Mouse (Mus musculus): ENCODE measurements around the gene Dnajb14.
A peak's percentile ranks its signal among the peaks of the same experiment; 100 is the strongest.
"Not testable (repeated sequence)": the region's sequence is repeated elsewhere in the genome, so short reads cannot be mapped to it uniquely, and the experiment has no call there.

The Dnajb14 gene

DNA sequence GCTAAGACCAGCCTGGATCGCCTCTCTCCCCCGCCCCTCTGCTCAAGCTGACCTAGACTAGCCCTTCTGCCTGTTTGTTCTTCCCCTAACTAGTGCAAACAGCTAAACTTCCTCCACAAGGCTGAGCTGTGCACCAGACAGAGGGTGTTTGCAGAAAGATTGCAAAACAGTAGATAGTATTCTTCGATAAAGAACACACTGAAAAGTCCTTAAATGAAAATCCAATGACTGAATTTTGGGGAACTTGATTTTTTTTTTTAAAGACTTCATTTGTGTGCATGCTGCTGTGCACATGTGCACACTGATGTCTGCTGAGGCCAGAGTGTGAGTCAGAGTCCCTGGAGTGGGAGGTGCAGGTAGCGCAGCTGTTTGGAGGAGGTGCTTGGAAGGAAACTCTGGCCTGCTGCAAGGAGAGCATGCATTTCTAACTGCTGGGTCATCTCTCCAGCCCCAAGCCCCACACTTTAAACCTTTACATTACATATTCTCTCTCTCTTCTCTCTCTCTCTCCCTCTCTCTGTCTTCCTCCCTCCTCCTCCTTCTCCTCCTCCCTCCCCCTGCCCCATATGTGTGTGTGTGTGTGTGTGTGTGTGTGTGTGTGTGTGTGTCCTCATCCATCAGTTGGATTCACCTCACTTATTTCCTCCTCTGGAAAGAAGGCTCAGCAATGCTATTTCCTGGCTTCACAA is 84.9 kb downstream of the Dnajb14 start:
- peak in 1 of 2 experiments; percentile 74 for DNase-seq (ENCODE audit: low spot score in 2 of 2)

DNA sequence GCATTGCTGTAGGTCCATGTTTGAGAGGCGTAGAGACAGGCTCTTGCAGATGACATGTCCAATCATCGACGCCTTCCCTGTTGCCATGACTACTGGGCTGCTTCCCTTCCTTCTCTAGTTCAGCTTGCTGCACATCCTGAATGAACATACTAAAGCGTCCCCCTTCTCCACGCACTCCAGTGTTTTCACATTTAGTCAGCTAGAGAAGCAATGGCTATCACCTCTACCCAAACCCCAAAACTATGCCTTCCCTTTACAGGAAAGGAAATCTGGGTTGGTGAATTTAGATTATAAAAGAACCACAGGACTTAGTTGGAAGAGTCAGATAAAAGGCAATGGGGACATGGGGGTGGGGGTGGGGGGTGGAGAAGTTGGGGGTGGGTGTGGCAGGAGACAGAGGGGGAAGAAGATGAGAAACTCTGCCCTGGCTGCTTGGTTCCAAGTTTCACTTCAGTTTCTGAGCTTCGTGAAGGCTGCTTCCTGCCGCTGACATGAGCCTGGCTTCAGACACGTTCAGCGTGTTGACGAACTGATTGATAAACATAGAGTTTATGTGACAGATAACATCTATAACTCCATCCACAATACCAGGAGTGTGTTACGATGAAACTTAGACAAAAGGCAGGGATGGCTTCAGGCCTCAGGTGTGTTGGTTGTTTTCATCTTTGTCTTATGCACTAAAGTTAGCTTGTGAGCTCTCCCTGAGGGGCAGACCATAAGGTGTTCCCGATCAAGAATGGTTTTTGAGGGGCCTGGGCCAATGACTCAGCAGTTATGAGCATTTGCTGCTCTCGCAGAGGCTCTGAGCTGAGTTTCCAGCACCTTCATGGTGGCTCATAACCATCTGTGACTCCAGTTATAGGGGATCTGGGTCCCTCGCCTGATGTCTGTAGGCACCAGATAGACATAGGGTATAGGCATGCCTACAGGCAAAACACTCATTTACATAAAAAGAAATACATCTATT is 85.7 kb downstream of the Dnajb14 start:
- no peak for DNase-seq (ENCODE audit: low spot score in 2 of 2)

DNA sequence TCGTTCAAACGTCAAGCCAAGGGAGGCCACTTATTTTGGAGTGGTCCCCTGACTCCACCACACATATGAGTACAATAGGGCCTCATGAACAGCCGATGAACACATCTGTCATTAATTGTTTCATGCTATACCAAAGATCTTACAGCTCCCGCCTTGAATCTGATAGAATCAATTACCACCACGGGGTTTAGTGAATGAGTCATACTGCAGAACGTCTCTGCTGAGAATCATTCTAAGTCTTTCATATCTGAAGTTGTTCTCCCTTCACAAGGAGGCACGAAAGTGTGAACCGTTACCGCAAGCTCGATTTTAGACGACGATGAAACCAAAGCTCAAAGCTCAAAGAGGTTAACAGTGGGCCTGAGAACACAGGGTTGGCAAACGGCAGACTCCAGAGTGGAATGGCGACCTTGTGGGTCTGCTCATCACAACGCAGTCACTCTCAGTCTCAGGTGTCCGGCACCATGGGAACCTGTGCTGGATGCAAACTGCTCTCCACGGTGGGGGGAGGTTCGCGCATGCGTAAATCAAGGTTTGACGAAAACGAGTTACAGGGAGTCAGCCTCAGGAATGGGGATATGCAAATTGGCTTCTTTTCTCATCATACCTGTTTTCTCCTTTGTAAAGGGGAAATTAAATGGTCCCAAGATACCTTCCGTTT is 86.9 kb downstream of the Dnajb14 start:
- DNase-seq (ENCODE audit: low spot score in 2 of 2): no peak

DNA sequence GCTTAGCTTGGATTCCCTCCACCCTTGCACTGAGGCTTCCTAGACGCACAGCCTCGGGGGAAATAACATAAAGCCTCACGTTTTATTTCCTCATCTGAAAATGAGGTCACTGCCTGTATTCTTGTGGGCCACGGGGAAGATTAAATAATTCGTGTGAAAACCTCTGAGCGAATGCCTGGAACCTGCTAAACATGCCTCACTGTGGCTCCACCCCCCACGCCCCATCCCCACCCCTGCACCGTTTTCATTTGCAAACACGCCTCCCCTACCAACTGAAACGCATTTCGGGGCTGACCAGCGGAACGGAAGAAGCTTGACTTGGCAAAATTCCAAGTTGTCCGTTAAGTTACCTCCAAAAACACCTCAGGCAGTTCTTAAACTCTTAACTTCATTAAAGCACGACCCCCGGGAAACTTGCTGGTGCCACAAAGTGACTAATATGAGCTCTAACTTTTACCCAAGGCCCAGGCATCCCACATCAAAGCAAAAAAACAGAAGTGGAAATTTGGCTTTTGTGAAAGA is 88.1 kb downstream of the Dnajb14 start:
- DNase-seq (ENCODE audit: low spot score in 2 of 2): no peak

DNA sequence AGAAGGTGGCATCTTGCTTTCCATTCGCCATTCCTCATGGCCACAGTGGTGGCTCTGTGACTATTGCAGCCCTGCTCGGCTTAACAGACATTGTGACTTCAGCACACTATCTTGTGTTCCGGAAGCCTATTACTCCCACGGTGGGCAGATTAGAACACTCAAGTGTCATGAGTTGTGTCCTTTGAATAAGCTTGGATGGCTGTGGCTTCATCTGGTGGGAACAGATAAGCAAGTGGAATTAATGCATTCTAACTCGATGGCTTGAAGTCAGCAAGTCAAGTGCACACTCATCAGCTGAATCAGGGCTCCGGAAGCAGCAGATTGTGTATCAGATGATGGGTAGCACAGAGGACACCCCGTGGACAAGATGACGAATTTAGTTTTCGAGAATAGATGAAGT is 90.4 kb downstream of the Dnajb14 start:
- DNase-seq (ENCODE audit: low spot score in 2 of 2): no peak

DNA sequence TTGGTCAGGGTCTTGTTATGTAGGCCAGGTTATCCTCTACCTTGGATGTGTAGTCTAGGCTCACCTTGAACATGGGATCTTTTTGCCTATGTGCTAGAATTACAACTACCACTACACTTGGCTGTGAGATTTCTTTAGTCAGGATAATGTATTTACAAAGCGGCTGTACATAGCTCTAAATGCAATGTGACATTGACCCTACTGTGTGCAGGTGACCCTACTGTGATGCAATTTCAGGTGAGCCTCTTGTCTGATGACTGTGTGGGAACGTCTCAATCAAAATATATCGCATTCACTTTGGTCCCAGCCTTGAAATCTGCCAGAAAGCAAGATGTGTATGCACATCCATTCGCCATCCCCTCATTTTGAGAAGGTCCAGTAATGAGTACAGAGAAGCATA is 90.9 kb downstream of the Dnajb14 start:
- DNase-seq (ENCODE audit: low spot score in 2 of 2): no peak

DNA sequence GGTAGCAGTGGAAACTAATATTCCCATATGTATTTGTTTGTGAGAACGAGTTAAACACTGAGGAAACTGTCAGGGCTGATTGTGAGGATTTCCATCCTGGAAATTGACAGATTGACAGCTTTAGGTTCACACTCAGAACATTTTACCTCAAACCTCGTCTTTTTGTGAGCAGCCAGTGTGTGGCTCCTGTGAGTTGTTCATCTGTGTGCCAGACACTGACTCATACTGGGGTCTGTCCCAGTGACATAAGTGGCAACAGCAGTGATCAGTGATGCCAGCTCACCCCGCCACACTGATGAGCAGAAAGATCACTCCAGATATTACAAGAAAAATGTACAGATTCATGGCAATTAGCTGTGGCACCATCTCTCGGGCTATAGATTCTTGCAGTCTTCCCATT is 92.0 kb downstream of the Dnajb14 start:
- no peak for DNase-seq (ENCODE audit: low spot score in 2 of 2)

DNA sequence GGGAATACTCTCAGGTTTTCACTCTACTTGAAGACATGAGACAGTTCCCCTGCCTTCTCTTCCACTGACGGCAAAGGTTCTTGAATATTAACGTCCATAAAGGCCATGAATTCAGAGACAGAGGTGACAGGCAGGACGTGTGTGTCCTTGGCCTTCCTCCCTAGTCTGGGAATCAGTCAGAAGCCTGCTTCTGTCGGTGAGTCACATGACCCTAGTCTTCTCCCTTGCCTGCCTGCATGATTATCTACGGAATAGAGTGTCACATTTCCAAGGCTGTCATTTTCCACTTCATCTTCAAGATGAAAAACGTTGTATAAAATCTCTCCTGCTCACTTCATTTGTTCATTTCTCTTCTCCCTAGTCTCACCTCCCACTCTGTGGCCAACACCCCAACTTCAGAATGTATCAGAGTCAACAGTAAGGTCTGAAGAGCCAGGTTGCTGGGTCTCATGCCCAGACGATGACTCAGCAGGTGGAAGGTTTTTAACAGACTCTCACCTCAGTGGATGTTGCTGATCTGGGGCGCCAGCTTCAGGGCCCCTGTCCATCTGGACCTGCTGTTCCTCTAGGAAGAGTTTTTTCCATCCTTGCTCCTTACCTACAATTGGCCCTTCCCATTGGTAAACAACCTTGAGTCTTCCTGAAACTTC is 94.4 kb downstream of the Dnajb14 start:
- peak in 1 of 2 experiments; percentile 40 for DNase-seq (ENCODE audit: low spot score in 2 of 2)

DNA sequence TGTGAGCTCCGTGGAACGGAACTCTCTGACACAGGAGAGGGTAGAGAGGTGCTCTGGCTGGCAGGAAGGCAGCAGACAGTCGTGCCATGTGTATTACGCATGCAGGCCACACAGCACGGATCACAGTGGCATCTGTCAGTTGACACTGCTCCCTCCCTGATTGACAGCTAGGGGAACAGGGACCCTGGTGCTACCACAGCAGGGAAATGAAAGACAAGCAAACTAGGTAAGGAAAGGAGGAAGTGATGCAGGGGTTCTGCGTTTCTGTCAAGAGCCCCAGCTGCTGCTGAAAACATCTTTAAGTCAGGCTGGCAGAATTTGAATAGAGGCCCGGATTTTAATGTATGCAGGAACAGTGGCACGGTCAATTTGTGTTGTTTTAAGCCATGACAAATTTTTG is 96.0 kb downstream of the Dnajb14 start:
- no peak for DNase-seq (ENCODE audit: low spot score in 2 of 2)

DNA sequence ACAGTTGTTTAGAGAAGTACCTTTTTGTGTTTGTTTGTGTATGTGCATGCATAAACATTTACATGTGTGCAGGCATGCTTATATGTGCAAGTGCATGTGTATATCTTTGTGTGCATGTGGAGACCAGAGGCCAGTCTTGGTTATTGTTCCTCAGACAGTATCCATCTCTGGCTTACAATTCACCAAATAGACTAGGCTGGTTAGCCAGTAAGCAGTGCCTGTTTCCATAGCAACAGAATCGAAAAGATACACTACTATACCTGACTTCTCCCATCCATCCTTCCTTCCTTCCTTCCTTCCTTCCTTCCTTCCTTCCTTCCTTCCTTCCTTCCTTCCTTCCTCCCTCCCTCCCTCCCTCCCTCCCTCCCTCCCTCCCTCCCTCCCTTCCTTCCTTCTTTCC is 96.5 kb downstream of the Dnajb14 start:
- DNase-seq (ENCODE audit: low spot score in 2 of 2): not testable (repeated sequence)

Measured in urinary bladder, adult 18-20 months (tissue).